Mouse (Mus musculus) midbrain, embryonic 12.5 days (tissue): ENCODE measurements around the gene Dohh. TPM values are rescaled to one million over a fixed set of nuclear protein-coding genes. Genes with fewer than 3 reads are reported as not detected.

Experiments used
- ATAC-seq: fragments of 200-750 bp; cut with Nextera tagmentation; 2 replicates; pipeline ENCODE4 v1.8.0; 2017; ENCODE audit warnings: low read depth, moderate TSS enrichment, moderate library complexity; ENCODE audit not compliant: low FRiP score
- H3K27ac ChIP-seq: fragments of 300-500 bp; sonication (generic); replicated peaks from 2 replicates; pipeline ENCODE4 v1.5.1; 2016; ENCODE audit warnings: mild to moderate bottlenecking
- H3K27me3 ChIP-seq: fragments of 300-500 bp; sonication (generic); 2 replicates; pipeline ENCODE4 v1.6.1; 2016; ENCODE audit warnings: mild to moderate bottlenecking
- H3K36me3 ChIP-seq: fragments of 300-500 bp; sonication (generic); 2 replicates; pipeline ENCODE4 v1.6.1; 2016
- H3K4me1 ChIP-seq: fragments of 300-500 bp; sonication (generic); 2 replicates; pipeline ENCODE4 v1.6.1; 2016
- H3K4me2 ChIP-seq: fragments of 300-500 bp; sonication (generic); replicated peaks from 2 replicates; pipeline ENCODE4 v1.6.1; 2016; ENCODE audit warnings: mild to moderate bottlenecking, moderate library complexity
- H3K4me3 ChIP-seq: fragments of 300-500 bp; sonication (generic); 2 replicates; pipeline ENCODE4 v1.5.1; 2016; ENCODE audit warnings: mild to moderate bottlenecking
- H3K9ac ChIP-seq: fragments of 300-500 bp; sonication (generic); replicated peaks from 2 replicates; pipeline ENCODE4 v1.6.1; 2016; ENCODE audit warnings: mild to moderate bottlenecking, moderate library complexity
- H3K9me3 ChIP-seq: fragments of 300-500 bp; sonication (generic); 2 replicates; pipeline ENCODE4 v1.6.1; 2016; ENCODE audit warnings: mild to moderate bottlenecking
- WGBS: fragments of 180-500 bp; shearing (Covaris S2); methylation state at CpG from one replicate; pipeline ENCODE4 v1.1.7; 2016; 5-methylcytosine and 5-hydroxymethylcytosine counted together
- polyA plus RNA-seq: library from polyadenylated mRNA; unstranded; fragments of >200 nt; fragmentation: Nextera tagmentation; extraction: Ambion mirVana; gene quantifications from 2 replicates; pipeline ENCODE4 v1.2.1, GENCODE M21; 2016

Gene Dohh
- polyA plus RNA-seq, 1 experiment from 2014 or later = 67.2 TPM

DNA sequence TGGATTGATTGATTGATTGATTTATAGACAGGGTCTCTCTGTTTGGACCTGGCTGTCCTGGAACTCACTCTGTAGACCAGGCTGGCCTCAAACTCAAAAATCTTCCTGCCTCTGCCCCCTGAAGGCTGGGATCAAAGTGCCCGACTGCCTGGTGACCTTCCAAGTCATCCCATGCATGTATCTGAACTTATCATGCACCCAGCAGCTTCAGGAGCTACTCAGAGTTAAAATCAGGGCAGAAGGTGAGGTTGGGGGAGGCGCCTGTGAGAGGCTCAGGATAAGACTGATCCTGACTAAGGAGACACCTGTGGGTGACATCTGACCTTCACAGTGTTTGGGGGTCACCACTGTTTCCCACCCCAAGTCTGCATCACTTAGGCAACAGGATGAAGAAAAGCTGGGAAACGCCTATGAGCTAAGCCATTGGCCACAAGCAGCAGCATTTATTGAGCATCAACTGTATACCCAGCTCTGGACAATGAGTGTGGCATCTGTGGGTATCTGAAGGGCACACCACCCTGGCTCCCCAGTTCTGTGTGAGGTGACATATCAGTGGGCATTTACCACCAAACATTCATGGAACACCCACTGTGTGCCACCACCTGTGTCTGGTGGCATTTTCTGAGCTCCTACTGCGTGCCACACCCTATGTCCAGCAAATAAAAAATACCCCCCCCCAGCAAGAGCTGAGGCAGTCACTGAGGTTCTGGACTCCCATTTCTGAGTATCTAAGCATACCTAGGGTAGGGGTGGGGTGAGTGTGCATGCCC is 39.4 kb downstream of the Dohh start:
- Histone ChIP-seq H3K27ac (no peak overlapping the region), H3K4me3 (no peak overlapping the region), H3K4me2 (no peak overlapping the region), H3K4me1 (peaks cover 34% of the 10 kb centered on the region), H3K9me3 (no peaks in the 10 kb centered on the region), H3K9ac (peak overlapping the region; percentile 37; the same call in 1 of the 2 replicates), H3K27me3 (peaks cover 81% of the 10 kb centered on the region), H3K36me3 (0 out of 2 replicates have a peak, but pooled peaks cover 5% of the 10 kb centered on the region)
- WGBS = 71% methylated on average over 4 of the region's 4 CpGs
- ATAC-seq = no peak

DNA sequence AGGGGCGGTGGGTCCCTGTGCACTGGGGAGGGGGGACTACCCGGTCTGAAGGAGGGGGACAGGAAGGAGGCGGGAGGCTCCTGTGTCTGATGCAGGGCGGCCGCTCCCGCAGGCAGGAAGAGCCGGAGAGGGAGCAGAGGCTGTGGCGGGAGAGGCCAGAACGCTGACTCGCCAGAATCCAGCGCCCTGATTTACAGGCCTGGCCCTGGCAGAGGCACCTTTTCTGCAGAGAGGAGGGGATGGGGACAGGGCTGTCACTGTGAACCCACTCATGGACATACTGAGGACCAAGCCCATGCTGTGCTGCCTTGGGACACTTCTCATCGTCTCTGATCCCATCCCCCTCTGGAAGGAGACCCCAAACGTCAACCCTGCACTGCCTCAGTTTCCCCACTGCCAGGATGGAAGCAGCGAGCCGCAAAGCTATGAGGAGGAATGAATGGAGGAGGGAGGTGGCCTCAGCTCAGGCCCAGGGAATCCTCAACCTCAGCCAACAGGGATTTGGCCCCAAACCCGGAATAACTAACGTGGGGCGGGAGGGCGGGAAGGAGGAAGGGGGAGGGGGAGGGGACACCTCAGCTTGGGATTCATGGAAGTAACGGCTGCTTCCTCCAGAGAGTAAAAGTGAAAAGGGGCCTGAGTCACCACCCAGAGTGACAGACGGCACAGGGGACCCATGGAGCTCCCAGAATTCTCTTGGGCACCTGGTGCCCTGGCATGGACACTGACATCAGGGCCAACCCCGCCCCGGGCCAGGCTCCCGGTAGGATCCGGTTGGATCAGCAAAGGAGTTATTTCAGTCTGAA is 40.2 kb downstream of the Dohh start:
- no peak for ATAC-seq
- no peak overlapping the region for H3K4me3 ChIP-seq
- H3K9ac ChIP-seq = peak overlapping the region; percentile 37; the same call in 1 of the 2 replicates
- no peak overlapping the region for H3K4me2 ChIP-seq
- H3K36me3 ChIP-seq = 0 out of 2 replicates have a peak, but pooled peaks cover 5% of the 10 kb centered on the region
- H3K4me1 ChIP-seq = peaks cover 33% of the 10 kb centered on the region
- 6% methylated on average over 24 of the region's 25 CpGs for WGBS
- H3K27me3 ChIP-seq = peaks cover 86% of the 10 kb centered on the region
- no peaks in the 10 kb centered on the region for H3K9me3 ChIP-seq
- no peak overlapping the region for H3K27ac ChIP-seq

DNA sequence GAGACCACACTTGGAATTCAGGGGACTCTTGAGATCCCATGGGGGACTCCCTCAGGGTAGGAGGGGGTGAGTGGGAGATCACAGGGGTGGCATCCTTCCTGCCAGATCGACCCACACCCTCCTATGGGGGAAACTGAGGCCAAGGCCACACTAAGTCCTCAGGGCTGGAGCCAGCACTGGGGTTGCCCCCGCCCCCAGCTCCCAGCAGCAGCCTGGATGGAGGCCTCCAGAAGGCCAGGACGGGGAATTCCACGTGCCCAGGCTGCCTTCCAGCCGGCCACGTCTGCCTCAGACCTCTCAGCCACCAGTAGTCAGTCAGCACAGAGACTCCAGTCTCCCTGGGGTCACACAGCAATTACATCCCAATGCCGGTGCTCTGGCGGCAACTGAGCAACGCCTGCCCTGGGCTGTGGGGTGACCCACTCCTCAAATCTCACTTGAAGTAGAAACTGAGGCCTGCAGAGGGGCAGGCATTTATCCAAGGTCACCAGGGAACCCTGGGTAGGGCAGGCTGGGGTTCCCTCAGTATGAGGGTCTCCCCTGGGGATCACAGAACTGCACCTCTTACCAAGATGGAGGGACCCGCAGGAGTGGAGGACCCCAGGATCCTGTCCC is 41.1 kb downstream of the Dohh start:
- H3K4me2 ChIP-seq = no peak overlapping the region
- H3K36me3 ChIP-seq = no peaks in the 10 kb centered on the region
- H3K4me3 ChIP-seq = peak overlapping the region; percentile 39; the same call in 1 of the 2 replicates
- 32% methylated on average over 10 of the region's 10 CpGs for WGBS
- no peak for ATAC-seq
- H3K9ac ChIP-seq = no peak overlapping the region; the same call in 1 of the 2 replicates
- H3K27ac ChIP-seq = no peak overlapping the region
- no peaks in the 10 kb centered on the region for H3K9me3 ChIP-seq
- H3K4me1 ChIP-seq = peaks cover 37% of the 10 kb centered on the region
- peaks cover 84% of the 10 kb centered on the region for H3K27me3 ChIP-seq

DNA sequence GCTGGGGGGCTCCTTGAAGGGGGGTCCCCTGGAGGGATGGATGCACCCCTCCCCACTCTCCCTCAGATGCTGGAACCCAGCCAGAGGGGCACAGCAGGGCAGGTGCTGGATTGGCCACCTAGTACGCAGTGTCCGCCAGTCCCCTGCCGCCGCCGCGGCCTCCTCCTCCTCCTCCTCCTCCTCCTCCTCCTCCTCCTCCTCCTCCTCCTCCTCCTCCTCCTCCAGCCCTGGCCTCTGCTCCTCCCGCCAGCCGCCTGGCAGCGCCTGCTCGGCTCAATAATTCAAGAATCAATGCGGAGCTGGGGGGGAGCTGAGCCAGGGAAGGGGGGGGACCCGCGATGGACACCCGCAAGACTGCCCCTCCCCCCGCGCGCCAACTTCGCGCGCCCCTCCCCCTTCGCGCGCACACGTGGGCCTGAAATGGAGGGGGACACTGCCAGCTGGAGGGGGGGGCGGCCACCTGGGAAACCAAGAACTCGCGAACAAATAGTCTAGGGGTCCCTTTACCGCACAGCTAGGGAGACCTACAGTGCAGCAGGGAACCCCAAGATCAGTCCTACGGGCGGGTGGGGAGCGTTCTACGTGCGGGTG is 41.9 kb downstream of the Dohh start:
- Histone ChIP-seq H3K36me3 (no peaks in the 10 kb centered on the region), H3K9ac (peak overlapping the region; percentile 41), H3K4me3 (peak overlapping the region; percentile 39), H3K4me1 (peaks cover 42% of the 10 kb centered on the region), H3K27ac (no peak overlapping the region), H3K27me3 (peaks cover 83% of the 10 kb centered on the region), H3K9me3 (no peaks in the 10 kb centered on the region), H3K4me2 (peak overlapping the region; percentile 51)
- ATAC-seq = no peak
- WGBS = 3% methylated on average over 12 of the region's 33 CpGs

DNA sequence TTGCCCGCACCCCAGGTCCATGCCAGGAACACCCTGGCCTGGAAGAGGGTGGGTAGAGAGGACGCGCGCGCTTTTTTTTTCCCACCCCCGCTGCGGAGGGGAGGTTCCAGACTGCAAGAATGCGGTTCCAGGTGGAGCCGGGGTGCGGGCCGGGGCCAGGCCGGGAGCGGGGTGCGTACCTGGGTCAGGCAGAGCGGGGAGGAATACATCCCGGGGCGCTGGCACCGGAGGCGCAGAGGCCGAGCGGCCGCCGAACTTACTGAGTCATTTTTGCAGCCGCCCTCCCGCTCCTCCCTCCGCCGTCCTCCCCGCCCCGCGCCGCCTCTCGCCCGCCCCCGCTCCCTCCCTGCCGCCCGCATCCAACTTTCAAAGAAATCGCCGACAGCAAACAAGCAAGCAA is 42.7 kb downstream of the Dohh start:
- Histone ChIP-seq H3K4me3 (peak overlapping the region; percentile 39), H3K4me2 (peak overlapping the region; percentile 51), H3K36me3 (no peaks in the 10 kb centered on the region), H3K9ac (peak overlapping the region; percentile 21; the same call in 1 of the 2 replicates), H3K9me3 (no peaks in the 10 kb centered on the region), H3K27me3 (peaks cover 86% of the 10 kb centered on the region), H3K4me1 (peaks cover 46% of the 10 kb centered on the region), H3K27ac (no peak overlapping the region)
- no peak for ATAC-seq
- under 1% methylated on average over 25 of the region's 38 CpGs for WGBS

DNA sequence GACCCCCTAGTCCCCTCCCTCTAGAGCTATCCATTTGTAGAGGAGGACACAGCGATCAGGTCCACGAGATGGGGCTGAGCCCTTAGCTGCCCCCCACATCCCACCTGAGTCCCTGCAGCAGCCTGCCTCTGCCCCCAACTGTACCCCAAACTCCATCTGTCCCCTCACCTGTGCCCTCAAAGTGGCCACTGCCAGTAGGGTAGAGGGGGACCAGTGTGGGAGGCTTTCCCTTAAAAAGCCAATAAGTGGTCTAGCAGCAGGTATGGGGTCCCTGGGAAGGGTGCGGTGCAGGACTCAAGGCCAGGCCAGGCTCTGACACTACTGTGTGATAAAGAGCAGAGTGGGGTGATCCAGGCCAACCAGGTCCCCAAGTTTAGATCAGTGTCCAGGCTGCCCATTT is 43.1 kb downstream of the Dohh start:
- H3K27me3 ChIP-seq = peaks cover 85% of the 10 kb centered on the region
- H3K4me1 ChIP-seq = peaks cover 46% of the 10 kb centered on the region
- peak overlapping the region; percentile 39 for H3K4me3 ChIP-seq
- no peak for ATAC-seq
- WGBS = 26% methylated on average over 3 of the region's 3 CpGs
- no peak overlapping the region for H3K27ac ChIP-seq
- H3K9ac ChIP-seq = no peak overlapping the region
- H3K36me3 ChIP-seq = no peaks in the 10 kb centered on the region
- H3K4me2 ChIP-seq = peak overlapping the region; percentile 51
- no peaks in the 10 kb centered on the region for H3K9me3 ChIP-seq

DNA sequence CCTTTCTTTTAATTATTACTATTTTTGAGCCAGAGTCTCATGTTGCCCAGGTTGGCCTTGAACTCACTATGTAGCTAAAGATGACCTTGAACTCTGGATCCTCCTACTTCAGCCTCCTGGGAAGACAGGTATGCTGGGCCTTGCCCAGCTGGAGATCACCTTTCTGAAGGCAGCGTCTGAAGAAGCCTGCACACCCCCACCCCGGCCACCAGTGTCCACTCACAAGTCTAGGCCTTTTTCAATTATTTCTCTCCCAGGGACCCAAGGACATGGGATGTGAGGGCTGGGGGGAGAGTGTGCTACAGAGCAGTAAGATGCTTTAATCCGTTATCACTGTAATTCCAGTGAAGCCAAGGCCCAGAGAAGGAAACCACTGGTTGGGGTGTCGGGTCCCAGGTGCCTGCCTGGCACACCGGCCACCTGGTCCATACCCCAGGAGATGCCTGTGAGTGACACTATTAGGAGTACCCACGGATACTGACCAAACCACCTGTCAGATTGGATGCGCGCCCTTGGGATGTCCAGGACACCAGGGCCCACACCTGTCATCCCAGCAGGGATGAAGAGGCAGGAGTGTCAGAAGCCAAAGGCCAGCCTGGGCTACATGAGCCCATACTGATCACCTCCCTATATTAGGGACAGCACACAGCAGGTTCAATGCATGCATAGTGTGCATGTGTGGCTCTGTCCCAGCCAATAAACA is 43.7 kb downstream of the Dohh start:
- no peak overlapping the region for H3K4me3 ChIP-seq
- peaks cover 51% of the 10 kb centered on the region for H3K4me1 ChIP-seq
- 77% methylated on average over 8 of the region's 8 CpGs for WGBS
- H3K9me3 ChIP-seq = no peaks in the 10 kb centered on the region
- no peak for ATAC-seq
- H3K4me2 ChIP-seq = no peak overlapping the region
- H3K9ac ChIP-seq = no peak overlapping the region
- H3K36me3 ChIP-seq = no peaks in the 10 kb centered on the region
- no peak overlapping the region for H3K27ac ChIP-seq
- H3K27me3 ChIP-seq = peaks cover 82% of the 10 kb centered on the region

DNA sequence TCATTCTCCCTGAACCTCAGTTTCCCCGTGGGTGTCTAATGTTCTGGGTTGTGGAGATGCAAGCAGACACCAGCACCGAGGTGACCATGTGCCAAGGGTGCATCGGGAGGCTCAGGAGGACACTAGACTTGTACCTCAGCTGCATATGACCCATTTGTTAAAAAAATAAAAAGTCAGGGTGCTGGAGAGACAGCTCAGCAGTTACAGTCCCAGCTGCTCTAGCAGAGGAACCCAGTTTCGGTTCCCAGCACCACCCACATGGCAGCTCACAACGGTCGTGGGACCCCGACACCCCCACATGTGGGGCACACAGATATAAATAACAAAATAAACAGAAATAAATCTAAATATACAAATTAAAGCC is 44.3 kb downstream of the Dohh start:
- H3K36me3 ChIP-seq = no peaks in the 10 kb centered on the region

DNA sequence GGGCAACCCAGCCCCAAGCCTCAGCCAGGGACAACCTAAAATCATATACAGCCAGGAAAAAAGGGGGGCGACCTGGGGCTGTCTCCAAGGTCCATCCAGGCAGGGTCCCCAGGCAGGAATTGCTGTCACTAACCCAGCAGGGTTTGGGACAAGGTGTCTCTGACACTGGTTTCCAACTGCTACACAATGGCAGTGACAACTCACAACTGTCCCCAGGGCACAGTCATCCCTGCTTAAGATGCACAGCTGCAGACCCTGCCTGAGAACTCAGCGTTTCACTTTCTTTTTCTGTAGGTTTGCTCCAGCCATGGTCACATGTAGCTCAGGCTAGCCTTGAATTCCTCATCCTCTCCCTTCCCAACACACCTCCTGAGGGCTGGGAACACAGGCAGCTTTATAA is 44.9 kb downstream of the Dohh start:
- H3K4me3 ChIP-seq = no peak overlapping the region; the same call in 1 of the 2 replicates
- no peaks in the 10 kb centered on the region for H3K9me3 ChIP-seq
- no peak overlapping the region for H3K4me2 ChIP-seq
- no peak for ATAC-seq
- no peak overlapping the region for H3K9ac ChIP-seq
- 21% methylated on average over 2 of the region's 2 CpGs for WGBS
- no peak overlapping the region for H3K27ac ChIP-seq
- no peaks in the 10 kb centered on the region for H3K36me3 ChIP-seq
- peaks cover 60% of the 10 kb centered on the region for H3K4me1 ChIP-seq
- H3K27me3 ChIP-seq = peaks cover 80% of the 10 kb centered on the region

More for the DNA sequence above, 44.3 kb downstream of the Dohh start:
- Histone ChIP-seq H3K4me2 (no peak overlapping the region), H3K9me3 (no peaks in the 10 kb centered on the region), H3K4me3 (no peak overlapping the region), H3K27ac (no peak overlapping the region), H3K4me1 (peaks cover 57% of the 10 kb centered on the region), H3K27me3 (peaks cover 80% of the 10 kb centered on the region), H3K9ac (no peak overlapping the region)
- 90% methylated on average over 7 of the region's 7 CpGs for WGBS
- no peak for ATAC-seq

DNA sequence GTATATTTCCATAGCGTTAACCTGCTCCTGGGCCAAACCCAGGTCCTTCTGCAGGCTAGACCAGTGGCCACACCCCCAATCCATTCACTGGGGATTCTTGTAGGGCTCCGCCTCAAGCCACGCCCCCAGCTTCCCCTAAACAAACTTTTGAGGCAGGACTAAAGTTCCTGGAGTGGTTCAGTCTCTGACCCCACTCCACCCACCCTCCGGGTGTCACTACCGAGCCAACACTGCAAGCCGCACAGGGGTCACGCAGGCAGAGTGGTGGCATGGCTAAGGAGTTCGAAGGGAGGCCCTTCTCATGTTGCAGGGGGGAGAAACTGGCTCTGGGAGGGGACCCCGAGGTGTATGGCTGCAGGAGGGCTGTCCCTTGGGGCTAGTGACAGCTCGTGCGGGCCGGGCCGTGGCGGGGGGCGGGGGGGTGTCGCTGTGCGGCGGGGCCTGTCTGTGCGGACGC is 45.4 kb downstream of the Dohh start:
- Histone ChIP-seq H3K4me1 (peaks cover 55% of the 10 kb centered on the region), H3K27ac (peak overlapping the region; percentile 84), H3K27me3 (peaks cover 79% of the 10 kb centered on the region), H3K4me3 (peak overlapping the region; percentile 74), H3K9ac (peak overlapping the region; percentile 84), H3K36me3 (no peaks in the 10 kb centered on the region), H3K4me2 (peak overlapping the region; percentile 94), H3K9me3 (no peaks in the 10 kb centered on the region)
- ATAC-seq = peak; percentile 12
- WGBS = 0% methylated on average over 18 of the region's 20 CpGs
